Mouse (Mus musculus): ENCODE results near the gene Dennd5b. TPM values are rescaled to one million over a fixed set of nuclear protein-coding genes. Genes with fewer than 3 reads are reported as not detected.

Gene Dennd5b
- total and polyA plus RNA-seq, 3 experiments = 6.9 to 14.3 (median 13.0) TPM

GRCm38 (mm10) chr6:149101943-149102243 lies 413 bp upstream of the Dennd5b start:
- no peak for DNase-seq

GRCm38 (mm10) chr6:149100174-149101075 lies 1.1 kb downstream of the Dennd5b start:
- peak; percentile 86 for DNase-seq

GRCm38 (mm10) chr6:149098993-149099392 lies 2.5 kb downstream of the Dennd5b start:
- DNase-seq = no peak

GRCm38 (mm10) chr6:149097276-149097675 lies 4.2 kb downstream of the Dennd5b start:
- no peak for DNase-seq

- no peak for DNase-seq
Observed at GRCm38 (mm10) chr6:149096233-149096632, 5.2 kb downstream of the Dennd5b start.

- no peak for DNase-seq
Observed at GRCm38 (mm10) chr6:149095389-149095788, 6.1 kb downstream of the Dennd5b start.

GRCm38 (mm10) chr6:149094555-149094954 lies 6.9 kb downstream of the Dennd5b start:
- no peak for DNase-seq

GRCm38 (mm10) chr6:149093465-149093864 lies 8.0 kb downstream of the Dennd5b start:
- peak; percentile 41 for DNase-seq

GRCm38 (mm10) chr6:149092406-149092805 lies 9.1 kb downstream of the Dennd5b start:
- no peak for DNase-seq

GRCm38 (mm10) chr6:149077136-149077808 lies 24.2 kb downstream of the Dennd5b start:
- peak; percentile 6 for DNase-seq

- no peak for DNase-seq
Observed at GRCm38 (mm10) chr6:149073854-149074253, 27.6 kb downstream of the Dennd5b start.

GRCm38 (mm10) chr6:149072873-149073272 lies 28.6 kb downstream of the Dennd5b start:
- no peak for DNase-seq

- no peak for DNase-seq
Observed at GRCm38 (mm10) chr6:149070592-149071124, 30.8 kb downstream of the Dennd5b start.

GRCm38 (mm10) chr6:149063382-149063781 lies 38.1 kb downstream of the Dennd5b start:
- no peak for DNase-seq

GRCm38 (mm10) chr6:149060670-149061387 lies 40.7 kb downstream of the Dennd5b start:
- no peak for DNase-seq

- peak; percentile 51 for DNase-seq
Observed at GRCm38 (mm10) chr6:149057947-149058391, 43.5 kb downstream of the Dennd5b start.

- no peak for DNase-seq
Observed at GRCm38 (mm10) chr6:149054780-149055179, 46.7 kb downstream of the Dennd5b start.

- no peak for DNase-seq
Observed at GRCm38 (mm10) chr6:149050978-149051723, 50.3 kb downstream of the Dennd5b start.

GRCm38 (mm10) chr6:149040099-149040498 lies 61.4 kb downstream of the Dennd5b start:
- no peak for DNase-seq

GRCm38 (mm10) chr6:149032198-149032597 lies 69.3 kb downstream of the Dennd5b start:
- peak; percentile 39 for DNase-seq

GRCm38 (mm10) chr6:149031377-149031776 lies 70.1 kb downstream of the Dennd5b start:
- no peak for DNase-seq

GRCm38 (mm10) chr6:149018431-149018830 lies 83.0 kb downstream of the Dennd5b start:
- no peak for DNase-seq
